Mouse (Mus musculus): ENCODE measurements around the gene Ahnak.

GRCm38 (mm10) chr19:9112043-9112442 lies 123.0 kb downstream of the Ahnak start:
- TF ChIP-seq ZNF384 (IDR thresholded peaks at IDR 0.05; ENCODE audit: low read depth, low read length) = no peak
- TF ChIP-seq MAFK (IDR thresholded peaks at IDR 0.05; ENCODE audit: insufficient read depth, low read depth, low read length) = no peak
- no peak for TF ChIP-seq ZC3H11A (IDR thresholded peaks at IDR 0.05; ENCODE audit: borderline replicate concordance, low read depth, low read length)
- no peak for TF ChIP-seq CHD2 (IDR thresholded peaks at IDR 0.05; ENCODE audit: low read depth, low read length)

Data from ES-E14 (cell line).